Mouse (Mus musculus) ES-Bruce4 (cell line): ENCODE measurements around the gene Pcsk5. TPM values are rescaled to one million over a fixed set of nuclear protein-coding genes. Genes with fewer than 3 reads are reported as not detected.

Source experiments
- H3K27ac ChIP-seq: 2 replicates; pipeline ENCODE4 v1.5.1; 2012; ENCODE audit warnings: low read length, inconsistent platforms; ENCODE audit not compliant: insufficient read depth
- H3K27me3 ChIP-seq: 2 replicates; pipeline ENCODE4 v1.6.1; 2012; ENCODE audit warnings: mild to moderate bottlenecking, low read length, inconsistent platforms; ENCODE audit not compliant: control insufficient read depth, poor library complexity, insufficient read depth, severe bottlenecking
- H3K36me3 ChIP-seq: 2 replicates; pipeline ENCODE4 v1.6.1; 2012; ENCODE audit warnings: inconsistent platforms, mild to moderate bottlenecking, low read length, moderate library complexity; ENCODE audit not compliant: control insufficient read depth, poor library complexity, insufficient read depth, severe bottlenecking
- H3K4me1 ChIP-seq: one replicate; pipeline ENCODE4 v1.8.1; 2011; ENCODE audit warnings: low read length; ENCODE audit not compliant: control insufficient read depth, insufficient read depth
- H3K4me3 ChIP-seq: 2 replicates; pipeline ENCODE4 v1.5.1; 2011; ENCODE audit warnings: low read depth, mild to moderate bottlenecking, low read length
- H3K9ac ChIP-seq: 2 replicates; pipeline ENCODE4 v1.6.1; 2012; ENCODE audit warnings: low read depth, mild to moderate bottlenecking, inconsistent platforms; ENCODE audit not compliant: poor library complexity, severe bottlenecking
- H3K9me3 ChIP-seq: replicated peaks from 2 replicates; pipeline ENCODE4 v1.6.1; 2012; ENCODE audit warnings: mild to moderate bottlenecking, low read length, inconsistent platforms; ENCODE audit not compliant: control insufficient read depth, poor library complexity, insufficient read depth, severe bottlenecking
- CTCF ChIP-seq: IDR thresholded peaks from one replicate; pipeline ENCODE4 v1.8.1; 2011; ENCODE audit warnings: low read depth, low read length
- EP300 ChIP-seq: IDR thresholded peaks from 2 replicates; pipeline ENCODE4 v1.6.1; 2011; ENCODE audit warnings: low read depth, low read length; ENCODE audit not compliant: insufficient read depth
- POLR2A ChIP-seq: IDR thresholded peaks from one replicate; pipeline ENCODE4 v1.8.1; 2011; ENCODE audit warnings: low read length; ENCODE audit not compliant: insufficient read depth
- polyA plus RNA-seq: library from polyadenylated mRNA; stranded (reverse); fragments of >200 nt; gene quantifications from 2 replicates; pipeline ENCODE4 v1.2.4, GENCODE M21; 2011; ENCODE audit warnings: low read depth; ENCODE audit not compliant: missing spikeins, insufficient read depth, insufficient read length

The Pcsk5 gene
- 0.23 and 0.33 TPM in 2 replicates for polyA plus RNA-seq

DNA sequence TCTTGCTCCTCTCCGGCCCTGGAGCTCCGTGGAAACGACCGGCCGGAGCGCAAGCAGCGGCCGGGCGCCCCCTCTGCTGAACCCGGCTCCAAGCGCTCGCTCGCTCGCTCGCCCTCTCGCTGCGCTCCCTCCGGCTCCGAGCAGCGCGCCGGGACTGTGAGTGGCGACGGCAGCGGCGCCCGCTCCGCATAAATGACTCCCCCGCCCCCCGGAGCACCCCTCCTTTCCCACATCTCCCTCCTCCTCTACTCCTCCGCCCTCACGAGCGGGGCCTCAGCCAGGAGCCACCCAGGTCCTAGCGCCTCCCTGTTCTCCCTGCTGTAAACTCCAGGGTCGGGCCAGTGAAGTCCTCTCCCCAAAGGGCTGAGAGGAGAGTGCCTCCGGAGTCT, at the start of gene Pcsk5:
Gene Pcsk5, minus strand, starts transcription at position 162 of the 389 bp plus-strand sequence.
- no peaks in the 10 kb centered on the region for H3K4me1 ChIP-seq
- H3K9me3 ChIP-seq: no peaks in the 10 kb centered on the region
- no peak within 1 kb of the TSS for H3K27ac ChIP-seq
- H3K4me3 ChIP-seq: peak within 1 kb of the TSS; percentile 59
- TF ChIP-seq EP300: peak; percentile 36; the same call in 1 of the 2 replicates
- TF ChIP-seq POLR2A: no peak
- H3K27me3 ChIP-seq: peaks cover 4% of the 10 kb centered on the region
- peak within 1 kb of the TSS; percentile 85 for H3K9ac ChIP-seq
- H3K36me3 ChIP-seq: no peaks in the 10 kb centered on the region

DNA sequence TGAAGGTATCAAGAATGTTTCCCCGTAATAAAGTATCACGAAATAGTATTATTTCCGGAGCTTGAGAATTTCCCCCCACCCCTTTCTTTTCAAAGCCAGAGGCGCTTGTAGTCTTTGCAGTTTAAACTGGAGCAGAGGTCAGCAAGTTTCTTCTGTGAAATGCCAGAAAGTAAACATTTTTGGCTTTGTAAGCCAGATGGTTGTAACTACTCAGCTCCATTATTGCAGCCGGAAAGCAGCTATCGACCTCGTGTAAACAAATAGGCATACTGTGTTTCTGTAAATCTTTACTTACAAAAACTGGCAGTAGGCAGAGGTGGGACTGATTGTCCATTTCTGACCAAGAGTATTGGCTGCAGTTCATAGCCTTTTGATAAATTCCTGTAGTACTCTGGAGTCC, 38.4 kb upstream of the Pcsk5 start:
- Histone ChIP-seq H3K4me3 (no peak overlapping the region), H3K27ac (no peak overlapping the region), H3K4me1 (no peaks in the 10 kb centered on the region), H3K27me3 (no peaks in the 10 kb centered on the region), H3K9me3 (no peaks in the 10 kb centered on the region), H3K36me3 (no peaks in the 10 kb centered on the region), H3K9ac (no peak overlapping the region)
- TF ChIP-seq EP300 (no peak), CTCF (no peak), POLR2A (no peak)

DNA sequence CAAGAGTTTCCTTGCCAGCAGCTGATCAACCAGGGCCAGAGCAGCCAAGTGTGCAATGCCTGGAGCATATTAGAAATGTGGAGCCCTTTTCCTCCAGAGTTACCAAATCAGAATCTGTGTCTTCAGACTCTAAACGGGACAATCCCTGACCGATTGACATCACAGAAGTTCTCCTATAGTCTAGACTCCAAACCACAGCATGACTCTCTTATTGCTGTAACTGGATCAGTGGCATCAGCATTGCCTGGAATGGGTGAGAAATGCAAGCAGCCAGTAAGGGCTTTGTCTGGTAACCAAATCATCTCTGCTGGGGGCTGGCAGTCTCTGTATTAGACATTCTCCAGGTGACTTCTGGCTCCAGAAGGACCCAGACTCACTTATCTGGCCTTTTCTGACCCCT, 37.0 kb upstream of the Pcsk5 start:
- H3K27ac ChIP-seq: no peak overlapping the region

DNA sequence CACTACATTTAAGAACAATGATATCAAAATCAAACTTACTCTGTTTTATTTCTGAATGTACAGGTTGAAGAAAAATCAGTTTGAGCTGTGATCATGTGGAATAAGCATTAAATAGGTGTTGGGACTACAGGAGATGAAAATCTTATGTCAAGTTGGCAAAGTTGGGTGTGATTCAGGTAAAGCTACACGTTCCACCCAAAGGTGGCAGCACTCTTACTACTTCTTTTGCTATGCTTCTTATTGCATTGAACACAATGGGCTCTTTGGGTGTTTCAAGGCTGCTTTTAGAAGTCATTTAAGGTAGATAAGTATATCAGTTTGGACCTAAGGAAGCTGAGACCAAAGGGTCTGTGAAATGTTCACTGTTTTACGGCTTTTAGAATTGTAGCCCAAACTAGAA, 36.3 kb upstream of the Pcsk5 start:
- Histone ChIP-seq H3K9me3 (no peaks in the 10 kb centered on the region), H3K36me3 (no peaks in the 10 kb centered on the region), H3K4me1 (no peaks in the 10 kb centered on the region), H3K4me3 (no peak overlapping the region), H3K27ac (no peak overlapping the region), H3K27me3 (no peaks in the 10 kb centered on the region), H3K9ac (no peak overlapping the region)
- TF ChIP-seq EP300: no peak

More for the DNA sequence above, 37.0 kb upstream of the Pcsk5 start:
- TF ChIP-seq EP300: no peak
- no peak for TF ChIP-seq POLR2A
- TF ChIP-seq CTCF: no peak
- H3K27me3 ChIP-seq: no peaks in the 10 kb centered on the region
- H3K4me3 ChIP-seq: no peak overlapping the region
- H3K4me1 ChIP-seq: no peaks in the 10 kb centered on the region
- no peak overlapping the region for H3K9ac ChIP-seq
- H3K9me3 ChIP-seq: no peaks in the 10 kb centered on the region
- no peaks in the 10 kb centered on the region for H3K36me3 ChIP-seq

GRCm38 (mm10) chr19:17866317-17866891, 29.0 kb upstream of the Pcsk5 start:
- no peak for TF ChIP-seq CTCF
- no peak for TF ChIP-seq EP300
- no peak for TF ChIP-seq POLR2A
- no peaks in the 10 kb centered on the region for H3K9me3 ChIP-seq
- no peak overlapping the region for H3K27ac ChIP-seq
- H3K4me1 ChIP-seq: no peaks in the 10 kb centered on the region
- no peaks in the 10 kb centered on the region for H3K27me3 ChIP-seq
- no peak overlapping the region for H3K4me3 ChIP-seq
- H3K36me3 ChIP-seq: no peaks in the 10 kb centered on the region
- H3K9ac ChIP-seq: no peak overlapping the region

DNA sequence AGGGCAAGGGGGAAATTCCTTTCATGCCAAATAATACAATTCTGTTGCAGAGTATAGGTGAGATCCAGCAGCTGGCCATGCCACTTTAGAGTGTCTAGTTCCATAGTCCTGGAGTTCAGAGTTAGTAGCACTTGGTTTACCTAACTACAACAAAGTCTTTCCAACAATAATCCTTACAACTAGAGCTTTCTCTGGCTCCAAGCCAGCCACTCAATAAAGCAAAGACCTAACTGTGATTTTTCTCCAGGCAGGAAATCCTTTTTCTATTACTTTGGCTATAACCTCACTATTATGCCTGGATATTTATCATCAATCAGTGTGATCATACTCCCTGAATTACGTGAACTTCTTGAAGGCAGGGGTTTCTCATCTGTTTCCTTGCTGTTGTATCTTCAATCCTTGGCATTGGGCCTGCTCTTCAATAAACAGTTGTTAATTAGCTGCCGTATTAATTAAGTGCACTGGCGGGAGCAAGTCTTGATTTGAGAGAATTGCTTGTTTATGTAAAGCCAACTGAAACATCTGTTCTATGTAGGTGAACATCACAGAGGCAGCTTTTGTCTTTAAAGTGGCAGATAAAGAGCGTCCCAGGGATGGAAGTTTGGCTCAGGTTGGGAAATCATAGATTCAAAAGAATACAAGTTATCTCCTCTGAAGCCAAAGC, 23.1 kb upstream of the Pcsk5 start:
- no peaks in the 10 kb centered on the region for H3K27me3 ChIP-seq
- H3K27ac ChIP-seq: no peak overlapping the region
- peaks cover 2% of the 10 kb centered on the region; the same call in 1 of the 2 replicates for H3K9me3 ChIP-seq
- no peaks in the 10 kb centered on the region for H3K4me1 ChIP-seq
- no peak for TF ChIP-seq EP300
- no peak for TF ChIP-seq POLR2A
- no peak for TF ChIP-seq CTCF
- H3K4me3 ChIP-seq: no peak overlapping the region
- no peak overlapping the region for H3K9ac ChIP-seq
- no peaks in the 10 kb centered on the region for H3K36me3 ChIP-seq
